Mouse (Mus musculus): ENCODE results near the gene Ear1. TPM values are rescaled to one million over a fixed set of nuclear protein-coding genes. Genes with fewer than 3 reads are reported as not detected.
"Not testable (repeated sequence)": the region's sequence is repeated elsewhere in the genome, so short reads cannot be mapped to it uniquely, and the experiment has no call there.

Ear1 gene
- polyA plus RNA-seq, 1 experiment from 2014 or later, result not detected

DNA sequence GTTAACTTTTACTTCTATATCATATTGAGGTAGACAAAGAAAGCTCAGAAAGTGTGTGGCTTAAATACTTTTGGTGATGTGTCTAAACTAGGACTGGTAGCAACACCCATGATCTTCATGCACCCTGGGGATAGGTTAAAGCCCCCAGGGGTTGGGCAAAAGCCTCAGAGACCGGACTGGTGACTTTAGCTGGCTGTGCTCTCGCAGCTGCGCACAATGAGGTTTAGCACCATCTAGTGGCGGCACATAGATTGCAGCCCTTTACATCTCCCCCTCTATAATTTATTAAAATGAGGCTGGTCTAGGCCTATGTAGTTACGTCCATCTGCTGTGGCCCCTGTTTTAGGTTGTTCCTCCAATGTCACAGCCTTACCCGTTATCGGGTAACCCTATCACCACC lies 70.9 kb downstream of the Ear1 start:
- 17% methylated on average over 6 of the region's 7 CpGs for WGBS
- H3K4me1 ChIP-seq (ENCODE audit: insufficient read depth, low read length); H3K9ac ChIP-seq (replicated peaks; ENCODE audit: low read length); ATAC-seq (ENCODE audit: low FRiP score, low TSS enrichment); H3K4me3 ChIP-seq (ENCODE audit: low read length); H3K36me3 ChIP-seq (ENCODE audit: insufficient read depth, low read length); H3K4me2 ChIP-seq (replicated peaks; ENCODE audit: low read depth, low read length); H3K27ac ChIP-seq (ENCODE audit: low read length); H3K9me3 ChIP-seq (ENCODE audit: low read length); H3K27me3 ChIP-seq (ENCODE audit: insufficient read depth, low read length): not testable (repeated sequence)

DNA sequence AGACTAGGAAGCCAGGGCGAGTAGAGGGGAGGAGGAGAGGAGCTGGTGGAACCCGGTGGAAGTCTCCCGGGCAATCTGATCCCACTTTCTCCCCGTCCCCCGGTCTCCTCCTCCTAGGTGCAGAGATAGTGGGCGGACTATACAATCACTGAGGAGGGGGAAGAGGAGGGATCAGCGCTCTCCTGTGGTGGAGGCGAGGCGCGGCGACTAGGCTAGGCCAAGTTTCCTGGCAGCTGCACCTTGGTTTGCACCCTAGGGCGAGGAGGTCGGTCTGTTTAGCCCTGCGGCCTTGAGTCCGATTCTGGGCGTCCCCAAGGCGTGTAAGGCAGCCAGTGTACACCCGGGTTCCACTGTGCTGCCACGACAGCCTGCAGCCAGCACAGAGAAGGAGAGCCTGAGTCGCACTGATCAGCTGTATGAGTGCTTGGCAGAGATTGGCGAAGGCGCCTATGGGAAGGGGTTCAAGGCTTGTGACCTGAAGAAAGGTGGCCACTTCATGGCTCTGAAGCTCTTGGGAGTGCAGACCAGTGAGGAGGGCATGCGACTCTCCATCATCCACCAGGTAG lies 78.3 kb downstream of the Ear1 start:
- WGBS, result 10% methylated on average over 23 of the region's 23 CpGs
- H3K27me3 ChIP-seq (ENCODE audit: insufficient read depth, low read length); H3K4me1 ChIP-seq (ENCODE audit: insufficient read depth, low read length); H3K36me3 ChIP-seq (ENCODE audit: insufficient read depth, low read length); H3K9me3 ChIP-seq (ENCODE audit: low read length); H3K27ac ChIP-seq (ENCODE audit: low read length): not testable (repeated sequence)
- H3K9ac ChIP-seq (replicated peaks; ENCODE audit: low read length), result 0 out of 2 replicates have a peak overlapping the region, but pooled peaks have one; percentile 31
- peak overlapping the region; percentile 51 for H3K4me2 ChIP-seq (replicated peaks; ENCODE audit: low read depth, low read length)
- H3K4me3 ChIP-seq (ENCODE audit: low read length), result peak overlapping the region; percentile 25
- peak; percentile 93 for ATAC-seq (ENCODE audit: low FRiP score, low TSS enrichment)

DNA sequence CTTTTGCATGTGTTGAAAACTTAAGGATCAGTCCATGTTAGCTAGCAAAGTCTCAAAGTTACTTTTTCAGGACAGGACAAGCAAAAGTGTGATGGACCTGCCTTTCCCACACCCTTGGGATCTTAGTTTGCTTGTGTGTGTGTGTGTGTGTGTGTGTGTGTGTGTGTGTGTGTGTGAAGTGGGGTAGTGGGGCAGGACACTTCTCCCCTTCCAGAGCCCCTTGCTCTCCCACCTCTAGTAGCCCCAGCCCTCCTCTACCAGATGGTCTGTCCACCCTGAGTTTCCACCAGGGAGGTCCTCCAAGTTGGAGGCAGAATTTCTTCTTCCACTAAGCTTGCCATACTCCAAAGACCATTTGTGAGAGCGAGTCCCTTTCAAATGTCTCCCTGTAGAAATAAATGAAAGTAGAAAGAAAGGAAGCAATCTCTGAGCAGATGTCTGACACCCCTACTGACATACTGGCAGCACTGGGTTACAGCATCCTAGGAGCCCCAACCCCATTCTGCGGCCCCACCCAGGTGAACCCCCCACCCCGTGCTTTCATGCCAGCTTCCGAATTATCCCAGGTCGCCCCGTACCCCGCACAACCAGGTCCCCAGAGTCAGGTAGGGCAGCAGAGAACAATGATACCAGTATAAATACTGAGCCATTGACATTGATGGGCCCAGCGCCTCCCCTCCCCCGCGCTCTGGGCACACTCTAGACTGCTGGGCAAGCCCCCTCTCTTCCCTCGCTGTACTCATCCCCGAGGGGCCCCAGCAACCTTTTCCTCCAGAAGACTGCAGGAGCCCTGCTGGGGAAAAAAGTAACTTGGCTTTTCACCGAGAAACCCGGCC lies 79.0 kb downstream of the Ear1 start:
- no peak overlapping the region for H3K27ac ChIP-seq (ENCODE audit: low read length)
- no peak overlapping the region for H3K9ac ChIP-seq (replicated peaks; ENCODE audit: low read length)
- no peaks in the 10 kb centered on the region for H3K36me3 ChIP-seq (ENCODE audit: insufficient read depth, low read length)
- H3K4me1 ChIP-seq (ENCODE audit: insufficient read depth, low read length), result no peaks in the 10 kb centered on the region
- H3K4me3 ChIP-seq (ENCODE audit: low read length), result peak overlapping the region; percentile 25
- 12% methylated on average over 13 of the region's 14 CpGs for WGBS
- H3K27me3 ChIP-seq (ENCODE audit: insufficient read depth, low read length), result no peaks in the 10 kb centered on the region
- peak overlapping the region; percentile 51 for H3K4me2 ChIP-seq (replicated peaks; ENCODE audit: low read depth, low read length)
- peak; percentile 91 for ATAC-seq (ENCODE audit: low FRiP score, low TSS enrichment)
- H3K9me3 ChIP-seq (ENCODE audit: low read length), result no peaks in the 10 kb centered on the region

DNA sequence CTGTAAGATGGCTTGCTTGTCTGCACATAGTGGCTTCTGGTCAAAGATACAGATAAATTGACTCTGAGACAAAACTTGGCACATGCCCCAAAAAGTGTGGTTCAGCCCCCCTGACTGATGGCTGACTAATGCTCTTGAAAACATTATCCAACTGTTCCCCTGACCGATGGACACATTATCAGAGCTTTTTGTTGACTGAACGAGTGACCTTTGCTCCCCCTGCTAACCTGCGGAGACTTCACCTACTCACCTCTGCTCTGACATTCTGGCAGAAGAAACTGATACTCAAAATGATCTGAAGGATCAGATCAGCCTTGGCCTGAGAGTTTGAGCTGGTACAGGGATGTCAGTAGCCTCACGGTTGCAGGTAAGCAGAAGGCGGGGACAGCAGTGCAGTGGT lies 81.5 kb downstream of the Ear1 start:
- H3K4me2 ChIP-seq (replicated peaks; ENCODE audit: low read depth, low read length); H3K9me3 ChIP-seq (ENCODE audit: low read length); H3K4me1 ChIP-seq (ENCODE audit: insufficient read depth, low read length); H3K9ac ChIP-seq (replicated peaks; ENCODE audit: low read length); H3K4me3 ChIP-seq (ENCODE audit: low read length); H3K27me3 ChIP-seq (ENCODE audit: insufficient read depth, low read length); ATAC-seq (ENCODE audit: low FRiP score, low TSS enrichment); H3K27ac ChIP-seq (ENCODE audit: low read length); H3K36me3 ChIP-seq (ENCODE audit: insufficient read depth, low read length): not testable (repeated sequence)
- WGBS, result 47% methylated on average over 5 of the region's 5 CpGs

DNA sequence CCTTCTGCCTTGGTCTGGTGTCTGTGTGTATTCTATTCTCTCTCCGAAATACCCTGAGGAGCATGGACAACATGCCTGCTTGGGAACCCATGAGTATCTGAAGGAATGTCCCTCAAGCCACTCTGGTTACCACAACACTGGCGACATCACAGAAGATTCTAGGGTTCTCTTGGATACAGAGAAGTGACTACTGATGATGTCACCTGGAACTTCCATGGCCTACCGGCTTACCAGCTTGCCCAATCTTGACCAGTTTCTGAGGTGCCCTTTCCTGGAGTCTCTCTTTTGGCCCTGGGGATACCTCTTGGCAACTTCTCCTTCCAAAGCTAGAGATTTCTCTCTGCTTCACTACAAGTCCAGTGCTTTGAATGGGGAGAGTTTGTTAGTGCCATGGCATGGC lies 90.7 kb downstream of the Ear1 start, which contains the start of gene Gm8180:
Gene Gm8180 (minus strand): TSS at position 101 of the 400 bp plus-strand sequence.
- not testable (repeated sequence) for H3K4me2 ChIP-seq (replicated peaks; ENCODE audit: low read depth, low read length); H3K27ac ChIP-seq (ENCODE audit: low read length); H3K9me3 ChIP-seq (ENCODE audit: low read length); H3K27me3 ChIP-seq (ENCODE audit: insufficient read depth, low read length); ATAC-seq (ENCODE audit: low FRiP score, low TSS enrichment); H3K4me1 ChIP-seq (ENCODE audit: insufficient read depth, low read length); H3K36me3 ChIP-seq (ENCODE audit: insufficient read depth, low read length); H3K9ac ChIP-seq (replicated peaks; ENCODE audit: low read length); H3K4me3 ChIP-seq (ENCODE audit: low read length)
- 92% methylated on average over 3 of the region's 3 CpGs for WGBS

Other genes with a start within 250 kb of the Ear1 start
- gene Gm8165, start 198.3 kb downstream of the Ear1 start, polyA plus RNA-seq (2015; fragmentation: Nextera tagmentation; extraction: Ambion mirVana), result not detected in 2 replicates
- 0.92 and 0.96 TPM in 2 replicates for gene Gm7324, start 177.7 kb downstream of the Ear1 start, polyA plus RNA-seq (2015; fragmentation: Nextera tagmentation; extraction: Ambion mirVana)
- gene Gm16506, start 148.0 kb downstream of the Ear1 start, polyA plus RNA-seq (2015; fragmentation: Nextera tagmentation; extraction: Ambion mirVana), result not detected in 2 replicates
- not detected in 2 replicates for gene Gm6526, start 127.7 kb downstream of the Ear1 start, polyA plus RNA-seq (2015; fragmentation: Nextera tagmentation; extraction: Ambion mirVana)
- gene Gm8180, start 90.8 kb downstream of the Ear1 start, polyA plus RNA-seq (2015; fragmentation: Nextera tagmentation; extraction: Ambion mirVana), result not detected in 2 replicates
- not detected in 2 replicates for gene Ear10, start 48.0 kb upstream of the Ear1 start, polyA plus RNA-seq (2015; fragmentation: Nextera tagmentation; extraction: Ambion mirVana)
- gene Gm8113, start 49.9 kb upstream of the Ear1 start, polyA plus RNA-seq (2015; fragmentation: Nextera tagmentation; extraction: Ambion mirVana), result 17.8 and 19.3 TPM in 2 replicates
- not detected in 2 replicates for gene Ang5, start 81.6 kb upstream of the Ear1 start, polyA plus RNA-seq (2015; fragmentation: Nextera tagmentation; extraction: Ambion mirVana)
- not detected in 2 replicates for gene Ang6, start 126.8 kb upstream of the Ear1 start, polyA plus RNA-seq (2015; fragmentation: Nextera tagmentation; extraction: Ambion mirVana)
- gene Ear2, start 227.1 kb upstream of the Ear1 start, polyA plus RNA-seq (2015; fragmentation: Nextera tagmentation; extraction: Ambion mirVana), result 0.46 TPM in 1 of 2 replicates, not detected in the other
- not detected in 2 replicates for gene Gm3327, start 248.3 kb upstream of the Ear1 start, polyA plus RNA-seq (2015; fragmentation: Nextera tagmentation; extraction: Ambion mirVana)